Mouse (Mus musculus): ENCODE results near the gene Ptgis. TPM values are rescaled to one million over a fixed set of nuclear protein-coding genes. Genes with fewer than 3 reads are reported as not detected.

Gene Ptgis
- polyA plus RNA-seq, 1 experiment from 2014 or later, result 8.9 TPM

- no peaks in the 10 kb centered on the region for H3K27me3 ChIP-seq (replicated peaks; ENCODE audit: control insufficient read depth, insufficient read depth, low read length)
- H3K4me2 ChIP-seq (replicated peaks; ENCODE audit: low read depth), result no peak overlapping the region
- H3K4me3 ChIP-seq (ENCODE audit: low read depth, low read length), result no peak overlapping the region
- H3K9ac ChIP-seq (ENCODE audit: low read depth, low read length), result no peak overlapping the region
- 32% methylated on average over 3 of the region's 3 CpGs for WGBS
- no peak overlapping the region for H3K27ac ChIP-seq (ENCODE audit: low read depth, low read length)
- ATAC-seq, result no peak
- no peak for TF ChIP-seq CTCF (IDR thresholded peaks at IDR 0.05; ENCODE audit: low read depth)
- no peaks in the 10 kb centered on the region; the same call in 1 of the 2 replicates for H3K4me1 ChIP-seq (replicated peaks; ENCODE audit: control insufficient read depth, insufficient read depth, low read length)
- no peaks in the 10 kb centered on the region for H3K9me3 ChIP-seq (ENCODE audit: control insufficient read depth)
- no peaks in the 10 kb centered on the region for H3K36me3 ChIP-seq (ENCODE audit: control insufficient read depth, insufficient read depth)
Observed at GRCm38 (mm10) chr2:167257790-167258189, 17.4 kb upstream of the Ptgis start.

GRCm38 (mm10) chr2:167254808-167255207 lies 14.4 kb upstream of the Ptgis start:
- no peaks in the 10 kb centered on the region for H3K36me3 ChIP-seq (ENCODE audit: control insufficient read depth, insufficient read depth)
- no peak overlapping the region for H3K27ac ChIP-seq (ENCODE audit: low read depth, low read length)
- 71% methylated on average over 6 of the region's 6 CpGs for WGBS
- no peaks in the 10 kb centered on the region for H3K9me3 ChIP-seq (ENCODE audit: control insufficient read depth)
- no peak overlapping the region for H3K9ac ChIP-seq (ENCODE audit: low read depth, low read length)
- no peak for ATAC-seq
- peaks cover 3% of the 10 kb centered on the region; the same call in 1 of the 2 replicates for H3K4me1 ChIP-seq (replicated peaks; ENCODE audit: control insufficient read depth, insufficient read depth, low read length)
- no peak for TF ChIP-seq CTCF (IDR thresholded peaks at IDR 0.05; ENCODE audit: low read depth)
- no peak overlapping the region for H3K4me3 ChIP-seq (ENCODE audit: low read depth, low read length)
- no peak overlapping the region for H3K4me2 ChIP-seq (replicated peaks; ENCODE audit: low read depth)
- H3K27me3 ChIP-seq (replicated peaks; ENCODE audit: control insufficient read depth, insufficient read depth, low read length), result no peaks in the 10 kb centered on the region

DNA sequence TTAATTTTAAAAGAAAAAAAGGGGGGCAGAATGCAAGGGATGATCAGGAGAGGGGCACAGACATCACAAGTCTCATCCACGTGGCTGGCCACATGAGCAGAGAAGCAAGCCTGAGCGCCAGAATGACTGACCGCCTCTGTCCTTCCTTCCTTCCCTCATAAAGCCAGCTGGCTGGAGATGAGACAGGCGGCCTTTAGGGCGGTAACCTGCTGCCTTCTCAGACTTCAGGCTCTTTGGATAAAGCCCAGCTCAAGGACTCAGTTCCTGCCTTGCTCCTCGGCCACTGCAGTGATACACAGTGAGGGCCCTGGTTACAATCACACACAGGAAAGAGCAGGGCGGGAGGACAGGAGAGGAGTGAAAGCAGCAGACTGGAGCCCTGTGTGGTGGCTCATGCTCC lies 13.8 kb upstream of the Ptgis start:
- Histone ChIP-seq H3K27ac (ENCODE audit: low read depth, low read length) (no peak overlapping the region), H3K4me3 (ENCODE audit: low read depth, low read length) (no peak overlapping the region), H3K36me3 (ENCODE audit: control insufficient read depth, insufficient read depth) (no peaks in the 10 kb centered on the region), H3K9me3 (ENCODE audit: control insufficient read depth) (no peaks in the 10 kb centered on the region), H3K9ac (ENCODE audit: low read depth, low read length) (no peak overlapping the region), H3K27me3 (replicated peaks; ENCODE audit: control insufficient read depth, insufficient read depth, low read length) (no peaks in the 10 kb centered on the region), H3K4me1 (replicated peaks; ENCODE audit: control insufficient read depth, insufficient read depth, low read length) (peaks cover 3% of the 10 kb centered on the region; the same call in 1 of the 2 replicates), H3K4me2 (replicated peaks; ENCODE audit: low read depth) (no peak overlapping the region)
- ATAC-seq, result no peak
- WGBS, result 51% methylated on average over 7 of the region's 7 CpGs
- TF ChIP-seq CTCF (IDR thresholded peaks at IDR 0.05; ENCODE audit: low read depth), result no peak

- Histone ChIP-seq H3K4me3 (ENCODE audit: low read depth, low read length) (no peak overlapping the region), H3K4me2 (replicated peaks; ENCODE audit: low read depth) (no peak overlapping the region), H3K27me3 (replicated peaks; ENCODE audit: control insufficient read depth, insufficient read depth, low read length) (no peaks in the 10 kb centered on the region), H3K9me3 (ENCODE audit: control insufficient read depth) (no peaks in the 10 kb centered on the region), H3K27ac (ENCODE audit: low read depth, low read length) (no peak overlapping the region), H3K36me3 (ENCODE audit: control insufficient read depth, insufficient read depth) (no peaks in the 10 kb centered on the region), H3K4me1 (replicated peaks; ENCODE audit: control insufficient read depth, insufficient read depth, low read length) (peaks cover 3% of the 10 kb centered on the region; the same call in 1 of the 2 replicates), H3K9ac (ENCODE audit: low read depth, low read length) (no peak overlapping the region)
- no peak for TF ChIP-seq CTCF (IDR thresholded peaks at IDR 0.05; ENCODE audit: low read depth)
- 75% methylated on average over 5 of the region's 5 CpGs for WGBS
- ATAC-seq, result no peak
Observed at GRCm38 (mm10) chr2:167253476-167253875, 13.1 kb upstream of the Ptgis start.

GRCm38 (mm10) chr2:167252057-167252687 lies 11.8 kb upstream of the Ptgis start:
- ATAC-seq, result no peak
- Histone ChIP-seq H3K9ac (ENCODE audit: low read depth, low read length) (no peak overlapping the region), H3K4me1 (replicated peaks; ENCODE audit: control insufficient read depth, insufficient read depth, low read length) (0 out of 2 replicates have a peak, but pooled peaks cover 3% of the 10 kb centered on the region), H3K4me3 (ENCODE audit: low read depth, low read length) (no peak overlapping the region), H3K4me2 (replicated peaks; ENCODE audit: low read depth) (no peak overlapping the region), H3K36me3 (ENCODE audit: control insufficient read depth, insufficient read depth) (no peaks in the 10 kb centered on the region), H3K27me3 (replicated peaks; ENCODE audit: control insufficient read depth, insufficient read depth, low read length) (no peaks in the 10 kb centered on the region), H3K9me3 (ENCODE audit: control insufficient read depth) (no peaks in the 10 kb centered on the region), H3K27ac (ENCODE audit: low read depth, low read length) (no peak overlapping the region)
- 35% methylated on average over 3 of the region's 3 CpGs for WGBS
- no peak for TF ChIP-seq CTCF (IDR thresholded peaks at IDR 0.05; ENCODE audit: low read depth)

- Histone ChIP-seq H3K27me3 (replicated peaks; ENCODE audit: control insufficient read depth, insufficient read depth, low read length) (no peaks in the 10 kb centered on the region), H3K36me3 (ENCODE audit: control insufficient read depth, insufficient read depth) (no peaks in the 10 kb centered on the region), H3K4me3 (ENCODE audit: low read depth, low read length) (no peak overlapping the region), H3K27ac (ENCODE audit: low read depth, low read length) (no peak overlapping the region), H3K4me2 (replicated peaks; ENCODE audit: low read depth) (peak overlapping the region; percentile 24; the same call in 1 of the 2 replicates), H3K9ac (ENCODE audit: low read depth, low read length) (no peak overlapping the region), H3K9me3 (ENCODE audit: control insufficient read depth) (no peaks in the 10 kb centered on the region), H3K4me1 (replicated peaks; ENCODE audit: control insufficient read depth, insufficient read depth, low read length) (0 out of 2 replicates have a peak, but pooled peaks cover 3% of the 10 kb centered on the region)
- WGBS, result 27% methylated on average over 7 of the region's 7 CpGs
- TF ChIP-seq CTCF (IDR thresholded peaks at IDR 0.05; ENCODE audit: low read depth), result no peak
- no peak for ATAC-seq
Observed at GRCm38 (mm10) chr2:167250736-167251337, 10.4 kb upstream of the Ptgis start.

Measured in intestine, postnatal 0 days (tissue).